In genomic region chr7:103859076-103859475, GRCm38 (mm10) we compare ENCODE assay signal across 21 mouse cellular contexts. TPM values are rescaled to one million over a fixed set of nuclear protein-coding genes. Genes with fewer than 3 reads are reported as not detected.
DNase-seq lines count a peak whose midpoint lies in the region; ATAC-seq lines count a peak whose summit lies in the region.
"Had no signal": no experiment of that assay in that cellular context is flagged by ENCODE, and none has a peak within 500 bp of the region (broad histone marks: within the 10 kb centered on the region; RNA-seq: fewer than 3 reads in every experiment).

No protein-coding gene starts in this region.

- ATAC-seq in lung, embryonic 15.5 days (ENCODE audit: borderline replicate concordance, extremely low read depth, low FRiP score, low TSS enrichment), result peak; percentile 70; the same call in 1 of the 2 replicates
- ATAC-seq in liver, embryonic 11.5 days (replicated peaks; ENCODE audit: low FRiP score), result peak; percentile 95
- no peak for ATAC-seq in neural tube, embryonic 15.5 days (ENCODE audit: low FRiP score)

- H3K4me3 ChIP-seq in lung, embryonic 15.5 days, result no peak overlapping the region
- H3K4me3 ChIP-seq in liver, embryonic 11.5 days (ENCODE audit: low read depth, low read length), result no peak overlapping the region
- no peak overlapping the region for H3K4me3 ChIP-seq in neural tube, embryonic 15.5 days (replicated peaks)
- H3K4me3 ChIP-seq: embryonic facial prominence, embryonic 15.5 days; hindbrain, embryonic 12.5 days had no signal

- H3K9me3 ChIP-seq in lung, embryonic 15.5 days, result no peaks in the 10 kb centered on the region
- no peaks in the 10 kb centered on the region for H3K9me3 ChIP-seq in liver, embryonic 11.5 days (ENCODE audit: control insufficient read depth, low read length)
- no peaks in the 10 kb centered on the region for H3K9me3 ChIP-seq in neural tube, embryonic 15.5 days (replicated peaks)
- H3K9me3 ChIP-seq: embryonic facial prominence, embryonic 15.5 days; hindbrain, embryonic 12.5 days had no signal

- WGBS in lung, embryonic 15.5 days, result 40% methylated on average over 2 of the region's 2 CpGs
- WGBS in liver, embryonic 11.5 days, result 23% methylated on average over 2 of the region's 2 CpGs
- WGBS in neural tube, embryonic 15.5 days, result 81% methylated on average over 2 of the region's 2 CpGs

- DNase-seq in lung, postnatal 36 days, result no peak
- DNase-seq in c-Kit-positive CD71-positive TER-119-positive erythroid progenitor cells, embryonic 14.5 days (ENCODE audit: low spot score), result peak; percentile 93
- no peak for DNase-seq in liver, embryonic 11.5 days (ENCODE audit: low spot score)
- DNase-seq in skeletal muscle tissue, adult 2 months (ENCODE audit: low read depth, low spot score), result peak; percentile 22
- no peak for DNase-seq in left cerebral cortex, postnatal 4 days
- no peak for DNase-seq in heart, adult 11 months
- DNase-seq: adrenal gland, adult 8-10 months; layer of hippocampus, adult 9-11 months; lung, postnatal 4 days; right cerebral cortex, postnatal 25 days; thymus, adult 18-20 months had no signal

- H3K27me3 ChIP-seq in lung, embryonic 15.5 days, result no peaks in the 10 kb centered on the region
- no peaks in the 10 kb centered on the region for H3K27me3 ChIP-seq in liver, embryonic 11.5 days (replicated peaks; ENCODE audit: control insufficient read depth, insufficient read depth, low read length)
- H3K27me3 ChIP-seq in neural tube, embryonic 15.5 days (replicated peaks), result no peaks in the 10 kb centered on the region
- H3K27me3 ChIP-seq: embryonic facial prominence, embryonic 15.5 days; hindbrain, embryonic 12.5 days had no signal

- H3K9ac ChIP-seq in lung, embryonic 15.5 days, result no peak overlapping the region
- peak overlapping the region; percentile 61 for H3K9ac ChIP-seq in liver, embryonic 11.5 days (ENCODE audit: low read depth, low read length)
- no peak overlapping the region for H3K9ac ChIP-seq in neural tube, embryonic 15.5 days (replicated peaks)
- H3K9ac ChIP-seq: embryonic facial prominence, embryonic 15.5 days; hindbrain, embryonic 12.5 days had no signal

- no peak overlapping the region for H3K27ac ChIP-seq in lung, embryonic 15.5 days
- peak overlapping the region; percentile 95 for H3K27ac ChIP-seq in liver, embryonic 11.5 days (ENCODE audit: low read depth, low read length)
- H3K27ac ChIP-seq in neural tube, embryonic 15.5 days (replicated peaks), result no peak overlapping the region
- H3K27ac ChIP-seq: embryonic facial prominence, embryonic 15.5 days; hindbrain, embryonic 12.5 days had no signal

- H3K4me2 ChIP-seq in lung, embryonic 15.5 days, result no peak overlapping the region
- peak overlapping the region; percentile 54 for H3K4me2 ChIP-seq in liver, embryonic 11.5 days
- no peak overlapping the region for H3K4me2 ChIP-seq in neural tube, embryonic 15.5 days
- H3K4me2 ChIP-seq: embryonic facial prominence, embryonic 15.5 days; hindbrain, embryonic 12.5 days had no signal

- no peaks in the 10 kb centered on the region for H3K36me3 ChIP-seq in lung, embryonic 15.5 days
- no peaks in the 10 kb centered on the region for H3K36me3 ChIP-seq in liver, embryonic 11.5 days (ENCODE audit: control insufficient read depth, insufficient read depth, low read length)
- H3K36me3 ChIP-seq in neural tube, embryonic 15.5 days, result no peaks in the 10 kb centered on the region
- H3K36me3 ChIP-seq: embryonic facial prominence, embryonic 15.5 days; hindbrain, embryonic 12.5 days had no signal

- no peaks in the 10 kb centered on the region for H3K4me1 ChIP-seq in lung, embryonic 15.5 days
- H3K4me1 ChIP-seq in liver, embryonic 11.5 days (replicated peaks; ENCODE audit: control insufficient read depth, insufficient read depth, low read length), result peaks cover 31% of the 10 kb centered on the region
- no peaks in the 10 kb centered on the region for H3K4me1 ChIP-seq in neural tube, embryonic 15.5 days
- H3K4me1 ChIP-seq: embryonic facial prominence, embryonic 15.5 days; hindbrain, embryonic 12.5 days had no signal

- intact Hi-C loops in left cerebral cortex, postnatal 4 days (cut with DNase I), result no loop called here

RNA-seq across cellular contexts. Expression of gene Hbb-y, which starts 6.1 kb away (rescaled TPM):
- polyA plus RNA-seq in lung, embryonic 15.5 days (2015; fragmentation: Nextera tagmentation; extraction: Ambion mirVana), result 807 and 1,263 TPM in 2 replicates
- 15,021 and 16,786 TPM in 2 replicates for polyA plus RNA-seq in liver, embryonic 11.5 days (2014; fragmentation: Nextera tagmentation; extraction: Ambion mirVana)
- 141 and 250 TPM in 2 replicates for polyA plus RNA-seq in neural tube, embryonic 15.5 days (2015; fragmentation: Nextera tagmentation; extraction: Ambion mirVana)
- not detected for total RNA-seq in left cerebral cortex, postnatal 4 days (2021)
- total RNA-seq: adrenal gland, adult 8-10 months; granulocyte monocyte progenitor cell, adult 5-6 weeks; left cerebral cortex, postnatal 36 days; midbrain, postnatal 0 days; neutrophil, adult 5-6 weeks had no signal

RNA-seq across cellular contexts. Expression of gene Hbb-bh1, which starts 16.1 kb away (rescaled TPM):
- polyA plus RNA-seq in lung, embryonic 15.5 days (2015; fragmentation: Nextera tagmentation; extraction: Ambion mirVana), result 8.2 and 12.5 TPM in 2 replicates
- polyA plus RNA-seq in liver, embryonic 11.5 days (2014; fragmentation: Nextera tagmentation; extraction: Ambion mirVana), result 4,066 and 4,428 TPM in 2 replicates
- polyA plus RNA-seq in neural tube, embryonic 15.5 days (2015; fragmentation: Nextera tagmentation; extraction: Ambion mirVana), result 1.5 and 2.4 TPM in 2 replicates
- not detected for total RNA-seq in left cerebral cortex, postnatal 4 days (2021)
- total RNA-seq: adrenal gland, adult 8-10 months; granulocyte monocyte progenitor cell, adult 5-6 weeks; left cerebral cortex, postnatal 36 days; midbrain, postnatal 0 days; neutrophil, adult 5-6 weeks had no signal
- polyA plus RNA-seq: cortical plate, adult 2 months; midbrain, postnatal 0 days had no signal

RNA-seq across cellular contexts. Expression of gene Hbb-bh2, which starts 18.8 kb away (rescaled TPM):
- polyA plus RNA-seq in lung, embryonic 15.5 days (2015; fragmentation: Nextera tagmentation; extraction: Ambion mirVana), result not detected in 2 replicates
- not detected in 2 replicates for polyA plus RNA-seq in liver, embryonic 11.5 days (2014; fragmentation: Nextera tagmentation; extraction: Ambion mirVana)
- polyA plus RNA-seq in neural tube, embryonic 15.5 days (2015; fragmentation: Nextera tagmentation; extraction: Ambion mirVana), result not detected in 2 replicates
- not detected for total RNA-seq in left cerebral cortex, postnatal 4 days (2021)
- total RNA-seq: adrenal gland, adult 8-10 months; granulocyte monocyte progenitor cell, adult 5-6 weeks; left cerebral cortex, postnatal 36 days; midbrain, postnatal 0 days; neutrophil, adult 5-6 weeks had no signal
- polyA plus RNA-seq: cortical plate, adult 2 months; embryonic facial prominence, embryonic 15.5 days; hindbrain, embryonic 12.5 days; kidney, embryonic 16.5 days; midbrain, postnatal 0 days had no signal

RNA-seq across cellular contexts. Expression of gene Olfr66, which starts 27.0 kb away (rescaled TPM):
- polyA plus RNA-seq in lung, embryonic 15.5 days (2015; fragmentation: Nextera tagmentation; extraction: Ambion mirVana), result not detected in 2 replicates
- not detected in 2 replicates for polyA plus RNA-seq in liver, embryonic 11.5 days (2014; fragmentation: Nextera tagmentation; extraction: Ambion mirVana)
- polyA plus RNA-seq in neural tube, embryonic 15.5 days (2015; fragmentation: Nextera tagmentation; extraction: Ambion mirVana), result not detected in 2 replicates
- not detected for total RNA-seq in left cerebral cortex, postnatal 4 days (2021)
- total RNA-seq: adrenal gland, adult 8-10 months; granulocyte monocyte progenitor cell, adult 5-6 weeks; left cerebral cortex, postnatal 36 days; midbrain, postnatal 0 days had no signal
- polyA plus RNA-seq: cortical plate, adult 2 months; embryonic facial prominence, embryonic 15.5 days; hindbrain, embryonic 12.5 days; kidney, embryonic 16.5 days; midbrain, postnatal 0 days had no signal

RNA-seq across cellular contexts. Expression of gene Hbb-bs, which starts 31.2 kb away (rescaled TPM):
- polyA plus RNA-seq in lung, embryonic 15.5 days (2015; fragmentation: Nextera tagmentation; extraction: Ambion mirVana), result 14,530 and 15,290 TPM in 2 replicates
- polyA plus RNA-seq in liver, embryonic 11.5 days (2014; fragmentation: Nextera tagmentation; extraction: Ambion mirVana), result 9,439 and 11,024 TPM in 2 replicates
- polyA plus RNA-seq in neural tube, embryonic 15.5 days (2015; fragmentation: Nextera tagmentation; extraction: Ambion mirVana), result 4,647 and 5,279 TPM in 2 replicates
- total RNA-seq in left cerebral cortex, postnatal 4 days (2021), result 100 to 1,000 TPM in 1 of 2 experiments, 10 to 100 TPM in 1; 41.0 to 135 TPM

Comparison
In these comparisons a context has a peak if more than half of its experiments do, and no peak if none do; other contexts are left out.
1. DNase-seq: peak in c-Kit-positive CD71-positive TER-119-positive erythroid progenitor cells, embryonic 14.5 days (single experiment) and skeletal muscle tissue, adult 2 months (single experiment); none in lung, postnatal 36 days (single experiment), liver, embryonic 11.5 days (single experiment), left cerebral cortex, postnatal 4 days (single experiment) and heart, adult 11 months (single experiment).
2. RNA of gene Hbb-y, which starts 6.1 kb away (polyA plus RNA-seq): 15,021 to 16,786 TPM in liver, embryonic 11.5 days; 807 to 1,263 TPM in lung, embryonic 15.5 days and 141 to 250 TPM in neural tube, embryonic 15.5 days; every median in the first group is over 10 times any median in the second.
3. RNA of gene Hbb-bh1, which starts 16.1 kb away (polyA plus RNA-seq): 4,066 to 4,428 TPM in liver, embryonic 11.5 days; 8.2 to 12.5 TPM in lung, embryonic 15.5 days and 1.5 to 2.4 TPM in neural tube, embryonic 15.5 days; every median in the first group is over 100 times any median in the second.